Mouse (Mus musculus) cerebellum, adult 2 months (tissue): ENCODE results near the gene Zfp384. TPM values are rescaled to one million over a fixed set of nuclear protein-coding genes. Genes with fewer than 3 reads are reported as not detected.

Source experiments
- DNase-seq, 2 experiments: peaks; one replicate each; pipeline ENCODE4 v3.0.0; 2021
- H3K27ac ChIP-seq: fragments of 200-500 bp; 2 replicates; pipeline ENCODE4 v1.5.1; 2012; ENCODE audit warnings: low read length, control low read depth, inconsistent platforms; ENCODE audit not compliant: insufficient read depth
- H3K27me3 ChIP-seq: fragments of 200-500 bp; 2 replicates; pipeline ENCODE4 v1.6.1; 2012; ENCODE audit warnings: inconsistent platforms, mild to moderate bottlenecking, low read length, moderate library complexity; ENCODE audit not compliant: control insufficient read depth, insufficient read depth
- H3K4me1 ChIP-seq: fragments of 200-500 bp; 2 replicates; pipeline ENCODE4 v1.6.1; 2011; ENCODE audit warnings: low read length; ENCODE audit not compliant: control insufficient read depth, insufficient read depth
- H3K4me3 ChIP-seq: fragments of 200-500 bp; replicated peaks from 2 replicates; pipeline ENCODE3; 2011; ENCODE audit warnings: mild to moderate bottlenecking, low read depth, low read length, control low read depth; ENCODE audit not compliant: insufficient read depth
- CTCF ChIP-seq: fragments of 200-500 bp; IDR thresholded peaks from 2 replicates; pipeline ENCODE4 v1.5.1; 2011; ENCODE audit warnings: low read depth, mild to moderate bottlenecking, control low read depth, low read length, moderate library complexity, borderline replicate concordance; ENCODE audit not compliant: insufficient read depth
- POLR2A ChIP-seq: fragments of 200-500 bp; IDR thresholded peaks from 2 replicates; pipeline ENCODE4 v1.6.1; 2011; ENCODE audit warnings: low read length, control low read depth, borderline replicate concordance; ENCODE audit not compliant: insufficient read depth
- WGBS: fragments of 180-500 bp; shearing (Covaris S2); methylation state at CpG from one replicate; pipeline ENCODE4 v1.1.7; 2018; 5-methylcytosine and 5-hydroxymethylcytosine counted together
- polyA plus RNA-seq: library from polyadenylated mRNA; depleted of rRNA; stranded (reverse); fragments of >200 nt; gene quantifications from 2 replicates; pipeline ENCODE4 v1.2.3, GENCODE M21; 2012

The Zfp384 gene
- polyA plus RNA-seq, 1 experiment: 57.3 TPM

DNA sequence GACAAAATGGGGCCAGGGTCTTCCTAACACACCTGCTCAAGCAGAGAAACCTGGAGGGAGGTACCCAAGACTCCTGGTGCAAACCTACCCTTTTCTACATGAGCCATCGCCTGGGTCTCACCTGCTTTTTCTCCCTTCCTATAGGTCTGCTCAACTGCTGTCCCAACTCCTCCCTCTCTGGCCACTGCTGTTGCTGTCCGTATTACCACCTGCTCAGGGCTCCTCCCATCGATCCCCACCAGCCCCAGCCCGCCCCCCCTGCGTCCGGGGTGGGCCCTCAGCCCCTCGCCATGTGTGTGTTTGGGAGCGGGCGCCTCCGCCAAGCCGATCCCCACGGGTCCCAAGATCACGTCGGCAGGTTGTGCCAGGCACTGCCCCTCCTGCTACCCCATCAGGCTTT is 9.9 kb upstream of the Zfp384 start:
- TF ChIP-seq POLR2A (no peak), CTCF (no peak)
- H3K4me3 ChIP-seq: no peak overlapping the region
- H3K4me1 ChIP-seq: 0 out of 2 replicates have a peak, but pooled peaks cover 10% of the 10 kb centered on the region
- DNase-seq: no peak
- WGBS: 35% methylated on average over 14 of the region's 14 CpGs
- no peaks in the 10 kb centered on the region for H3K27me3 ChIP-seq
- no peak overlapping the region for H3K27ac ChIP-seq

GRCm38 (mm10) chr6:124999546-124999945 is 9.4 kb upstream of the Zfp384 start:
- TF ChIP-seq CTCF: no peak
- no peak for TF ChIP-seq POLR2A
- H3K4me1 ChIP-seq: 0 out of 2 replicates have a peak, but pooled peaks cover 10% of the 10 kb centered on the region
- H3K4me3 ChIP-seq: no peak overlapping the region
- WGBS: 57% methylated on average over 10 of the region's 10 CpGs
- no peak overlapping the region for H3K27ac ChIP-seq
- DNase-seq: no peak
- H3K27me3 ChIP-seq: no peaks in the 10 kb centered on the region

GRCm38 (mm10) chr6:125003706-125004105 is 5.2 kb upstream of the Zfp384 start:
- no peak for DNase-seq
- no peak overlapping the region for H3K27ac ChIP-seq
- H3K27me3 ChIP-seq: no peaks in the 10 kb centered on the region
- TF ChIP-seq POLR2A: no peak
- TF ChIP-seq CTCF: no peak
- no peak overlapping the region for H3K4me3 ChIP-seq
- WGBS: 37% methylated on average over 3 of the region's 3 CpGs
- 0 out of 2 replicates have a peak, but pooled peaks cover 4% of the 10 kb centered on the region for H3K4me1 ChIP-seq

GRCm38 (mm10) chr6:125005086-125005485 is 3.9 kb upstream of the Zfp384 start:
- no peak overlapping the region for H3K27ac ChIP-seq
- H3K4me3 ChIP-seq: no peak overlapping the region
- no peaks in the 10 kb centered on the region for H3K4me1 ChIP-seq
- no peak for TF ChIP-seq CTCF
- TF ChIP-seq POLR2A: no peak
- H3K27me3 ChIP-seq: no peaks in the 10 kb centered on the region
- 47% methylated on average over 3 of the region's 3 CpGs for WGBS
- DNase-seq: no peak

DNA sequence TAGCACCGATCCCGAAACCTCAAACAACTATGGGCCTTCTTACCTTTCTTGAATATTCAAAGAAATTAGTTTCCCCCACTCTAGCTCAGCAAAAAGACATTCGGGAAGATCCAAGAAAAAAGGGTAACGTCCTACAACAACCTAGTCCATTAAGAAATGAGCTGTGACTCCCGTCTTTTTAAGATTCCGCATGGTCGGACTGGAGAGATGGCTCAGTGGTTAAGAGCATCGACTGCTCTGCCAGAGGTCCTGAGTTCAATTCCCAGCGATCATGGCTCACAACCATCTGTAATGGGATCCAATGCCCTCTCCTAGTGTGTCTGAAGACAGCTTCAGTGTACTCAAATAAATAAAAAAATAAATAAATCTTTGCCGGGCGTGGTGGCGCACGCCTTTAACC is 885 bp upstream of the Zfp384 start:
- WGBS: 40% methylated on average over 13 of the region's 13 CpGs
- Histone ChIP-seq H3K4me3 (peak overlapping the region; percentile 78), H3K4me1 (no peaks in the 10 kb centered on the region; the same call in 1 of the 2 replicates), H3K27ac (no peak overlapping the region), H3K27me3 (no peaks in the 10 kb centered on the region)
- TF ChIP-seq POLR2A (no peak), CTCF (no peak)
- DNase-seq: no peak

DNA sequence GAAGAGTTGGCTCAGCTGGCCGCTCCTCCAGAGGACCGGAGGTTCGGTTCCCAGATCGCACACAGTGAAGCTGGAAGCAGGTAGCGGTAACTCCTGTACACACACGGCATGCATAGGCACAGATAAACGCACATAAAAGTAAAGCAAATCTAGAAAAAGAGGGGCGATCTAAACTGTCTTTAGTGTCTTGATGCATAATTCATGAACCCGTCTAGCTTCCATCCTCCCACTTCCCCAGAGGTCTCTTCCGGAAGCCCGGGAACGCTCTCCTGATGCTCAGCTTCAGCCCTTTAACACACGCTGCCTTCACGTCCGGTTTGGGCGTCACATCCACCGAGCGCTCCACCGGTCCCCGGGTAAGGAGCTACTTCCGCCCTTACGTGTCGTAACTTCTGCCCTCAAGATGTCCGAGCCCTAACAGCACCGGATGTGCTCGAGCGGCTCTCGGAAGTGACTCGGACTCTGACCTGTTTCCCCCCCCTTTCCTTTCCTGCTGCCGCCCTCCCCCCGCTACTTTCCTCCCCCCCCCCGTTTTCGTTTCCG is 288 bp upstream of the Zfp384 start:
- DNase-seq: peak; percentile 98 to 100
- H3K27ac ChIP-seq: peak overlapping the region; percentile 34; the same call in 1 of the 2 replicates
- H3K4me1 ChIP-seq: no peaks in the 10 kb centered on the region; the same call in 1 of the 2 replicates
- WGBS: under 1% methylated on average over 33 of the region's 34 CpGs
- TF ChIP-seq CTCF: no peak
- TF ChIP-seq POLR2A: peak; percentile 78; the same call in 1 of the 2 replicates
- H3K27me3 ChIP-seq: no peaks in the 10 kb centered on the region
- H3K4me3 ChIP-seq: peak overlapping the region; percentile 78

GRCm38 (mm10) chr6:125009181-125010073 is 482 bp downstream of the Zfp384 start:
- WGBS: under 1% methylated on average over 78 of the region's 78 CpGs
- DNase-seq: peak; percentile 78 to 84
- TF ChIP-seq CTCF (no peak), POLR2A (no peak; the same call in 1 of the 2 replicates)

More at GRCm38 (mm10) chr6:125009181-125010073, 482 bp downstream of the Zfp384 start:
- Histone ChIP-seq H3K4me3 (peak overlapping the region; percentile 78), H3K27me3 (no peaks in the 10 kb centered on the region), H3K4me1 (no peaks in the 10 kb centered on the region; the same call in 1 of the 2 replicates), H3K27ac (peak overlapping the region; percentile 98)
